Mouse (Mus musculus): ENCODE measurements around the gene Nlk. TPM values are rescaled to one million over a fixed set of nuclear protein-coding genes. Genes with fewer than 3 reads are reported as not detected.

Nlk gene
- polyA plus RNA-seq, 1 experiment = 9.8 TPM

- WGBS = 57% methylated on average over 6 of the region's 6 CpGs
Measured at GRCm38 (mm10) chr11:78566775-78567174, 130.4 kb downstream of the Nlk start.

GRCm38 (mm10) chr11:78560447-78560846 lies 136.7 kb downstream of the Nlk start:
- Histone ChIP-seq H3K27me3 (ENCODE audit: control insufficient read depth, insufficient read depth, low read length) (no peaks in the 10 kb centered on the region), H3K4me3 (ENCODE audit: low read depth, low read length) (no peak overlapping the region), H3K4me1 (ENCODE audit: control insufficient read depth, insufficient read depth, insufficient read length, low read length) (peaks cover 12% of the 10 kb centered on the region; the same call in 1 of the 2 replicates), H3K36me3 (ENCODE audit: control insufficient read depth, insufficient read depth, low read length) (no peaks in the 10 kb centered on the region; the same call in 1 of the 2 replicates), H3K27ac (ENCODE audit: insufficient read depth, low read depth, low read length) (no peak overlapping the region)
- 10% methylated on average over 4 of the region's 4 CpGs for WGBS
- TF ChIP-seq POLR2A (IDR thresholded peaks at IDR 0.05; ENCODE audit: low read depth, low read length) (no peak), CTCF (IDR thresholded peaks at IDR 0.05; ENCODE audit: extremely low read depth, insufficient read length, insufficient replicate concordance, low read depth, low read length) (peak; percentile 73; the same call in 1 of the 2 replicates)

More at GRCm38 (mm10) chr11:78566775-78567174, 130.4 kb downstream of the Nlk start:
- Histone ChIP-seq H3K4me1 (ENCODE audit: control insufficient read depth, insufficient read depth, insufficient read length, low read length) (no peaks in the 10 kb centered on the region), H3K27me3 (ENCODE audit: control insufficient read depth, insufficient read depth, low read length) (no peaks in the 10 kb centered on the region), H3K36me3 (ENCODE audit: control insufficient read depth, insufficient read depth, low read length) (peaks cover 10% of the 10 kb centered on the region; the same call in 1 of the 2 replicates), H3K27ac (ENCODE audit: insufficient read depth, low read depth, low read length) (no peak overlapping the region), H3K4me3 (ENCODE audit: low read depth, low read length) (no peak overlapping the region)
- TF ChIP-seq CTCF (IDR thresholded peaks at IDR 0.05; ENCODE audit: extremely low read depth, insufficient read length, insufficient replicate concordance, low read depth, low read length) = no peak
- TF ChIP-seq POLR2A (IDR thresholded peaks at IDR 0.05; ENCODE audit: low read depth, low read length) = no peak

DNA sequence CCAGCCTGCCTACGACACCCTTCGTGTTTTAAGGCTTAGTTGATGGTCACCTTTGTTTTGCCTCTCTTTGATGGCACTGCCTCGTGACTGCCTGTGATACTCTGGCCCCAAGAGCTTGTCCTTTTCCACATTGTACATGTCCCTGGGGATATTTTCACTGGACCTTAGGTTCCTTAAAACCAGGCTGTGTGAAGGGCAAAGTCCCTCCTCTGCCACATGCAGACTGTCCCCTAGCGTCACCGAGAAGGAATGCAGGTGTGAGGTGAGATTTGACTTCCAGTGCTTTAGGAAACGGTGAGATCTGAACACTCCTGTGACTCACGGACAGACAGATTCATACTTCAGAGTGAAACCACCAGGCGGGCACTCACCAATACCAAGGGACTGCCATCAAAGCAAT lies 139.9 kb downstream of the Nlk start:
- no peaks in the 10 kb centered on the region for H3K27me3 ChIP-seq (ENCODE audit: control insufficient read depth, insufficient read depth, low read length)
- no peaks in the 10 kb centered on the region for H3K36me3 ChIP-seq (ENCODE audit: control insufficient read depth, insufficient read depth, low read length)
- 26% methylated on average over 8 of the region's 8 CpGs for WGBS
- no peak overlapping the region for H3K4me3 ChIP-seq (ENCODE audit: low read depth, low read length)
- TF ChIP-seq POLR2A (IDR thresholded peaks at IDR 0.05; ENCODE audit: low read depth, low read length) (no peak), CTCF (IDR thresholded peaks at IDR 0.05; ENCODE audit: extremely low read depth, insufficient read length, insufficient replicate concordance, low read depth, low read length) (peak; percentile 56; the same call in 1 of the 2 replicates)
- H3K27ac ChIP-seq (ENCODE audit: insufficient read depth, low read depth, low read length) = no peak overlapping the region
- peaks cover 21% of the 10 kb centered on the region; the same call in 1 of the 2 replicates for H3K4me1 ChIP-seq (ENCODE audit: control insufficient read depth, insufficient read depth, insufficient read length, low read length)

DNA sequence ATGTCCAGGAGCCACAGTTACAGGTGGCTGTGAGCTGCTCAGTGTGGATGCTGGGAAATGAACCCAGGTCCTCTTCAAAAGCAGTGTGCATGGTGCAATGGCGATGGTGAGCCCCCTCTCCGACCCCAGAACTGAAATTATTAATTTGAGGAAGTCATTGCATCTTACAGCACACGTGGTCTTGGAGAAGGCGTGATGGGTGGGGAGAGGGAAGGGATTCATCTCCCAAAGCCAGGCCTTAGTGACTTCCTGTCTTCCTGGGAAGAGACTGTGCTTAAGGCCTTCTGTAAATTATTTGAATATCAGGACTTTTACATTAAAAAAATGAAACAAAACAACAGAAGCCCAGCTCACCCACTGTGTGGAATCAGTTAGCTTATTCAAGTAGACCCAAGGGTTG lies 141.1 kb downstream of the Nlk start:
- H3K4me1 ChIP-seq (ENCODE audit: control insufficient read depth, insufficient read depth, insufficient read length, low read length) = peaks cover 32% of the 10 kb centered on the region; the same call in 1 of the 2 replicates
- 16% methylated on average over 4 of the region's 4 CpGs for WGBS
- peak overlapping the region; percentile 46; the same call in 1 of the 2 replicates for H3K27ac ChIP-seq (ENCODE audit: insufficient read depth, low read depth, low read length)
- no peak overlapping the region for H3K4me3 ChIP-seq (ENCODE audit: low read depth, low read length)
- H3K27me3 ChIP-seq (ENCODE audit: control insufficient read depth, insufficient read depth, low read length) = no peaks in the 10 kb centered on the region
- H3K36me3 ChIP-seq (ENCODE audit: control insufficient read depth, insufficient read depth, low read length) = no peaks in the 10 kb centered on the region
- TF ChIP-seq POLR2A (IDR thresholded peaks at IDR 0.05; ENCODE audit: low read depth, low read length) (no peak), CTCF (IDR thresholded peaks at IDR 0.05; ENCODE audit: extremely low read depth, insufficient read length, insufficient replicate concordance, low read depth, low read length) (no peak)

DNA sequence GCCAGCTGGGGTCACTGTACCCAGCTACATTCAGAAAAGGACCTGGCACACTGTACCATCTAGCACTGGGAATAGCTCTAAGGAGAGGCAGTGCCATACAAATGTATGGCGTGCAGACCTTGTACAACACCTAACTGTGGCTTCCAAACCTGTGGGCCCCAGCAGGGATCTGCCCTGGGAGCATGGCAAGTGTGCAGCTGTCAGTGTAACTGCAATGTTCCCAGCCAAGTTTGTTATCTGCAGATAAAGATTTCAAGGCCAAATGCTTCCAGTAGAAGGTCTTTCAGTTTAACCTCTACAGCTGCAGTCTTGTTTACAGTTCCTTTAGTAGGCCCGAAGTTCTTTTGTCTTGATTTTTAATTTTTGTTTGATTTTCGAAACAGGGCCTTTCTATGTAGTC lies 141.6 kb downstream of the Nlk start:
- H3K27me3 ChIP-seq (ENCODE audit: control insufficient read depth, insufficient read depth, low read length) = no peaks in the 10 kb centered on the region
- H3K4me3 ChIP-seq (ENCODE audit: low read depth, low read length) = no peak overlapping the region
- TF ChIP-seq POLR2A (IDR thresholded peaks at IDR 0.05; ENCODE audit: low read depth, low read length) (no peak), CTCF (IDR thresholded peaks at IDR 0.05; ENCODE audit: extremely low read depth, insufficient read length, insufficient replicate concordance, low read depth, low read length) (no peak)
- H3K4me1 ChIP-seq (ENCODE audit: control insufficient read depth, insufficient read depth, insufficient read length, low read length) = peaks cover 33% of the 10 kb centered on the region; the same call in 1 of the 2 replicates
- peak overlapping the region; percentile 74 for H3K27ac ChIP-seq (ENCODE audit: insufficient read depth, low read depth, low read length)
- no peaks in the 10 kb centered on the region for H3K36me3 ChIP-seq (ENCODE audit: control insufficient read depth, insufficient read depth, low read length)
- WGBS = 19% methylated on average over 3 of the region's 3 CpGs

- Histone ChIP-seq H3K27me3 (ENCODE audit: control insufficient read depth, insufficient read depth, low read length) (no peaks in the 10 kb centered on the region), H3K4me1 (ENCODE audit: control insufficient read depth, insufficient read depth, insufficient read length, low read length) (peaks cover 34% of the 10 kb centered on the region; the same call in 1 of the 2 replicates), H3K4me3 (ENCODE audit: low read depth, low read length) (peak overlapping the region; percentile 80), H3K27ac (ENCODE audit: insufficient read depth, low read depth, low read length) (peak overlapping the region; percentile 18; the same call in 1 of the 2 replicates), H3K36me3 (ENCODE audit: control insufficient read depth, insufficient read depth, low read length) (no peaks in the 10 kb centered on the region)
- no peak for TF ChIP-seq POLR2A (IDR thresholded peaks at IDR 0.05; ENCODE audit: low read depth, low read length)
- no peak for TF ChIP-seq CTCF (IDR thresholded peaks at IDR 0.05; ENCODE audit: extremely low read depth, insufficient read length, insufficient replicate concordance, low read depth, low read length)
- 23% methylated on average over 6 of the region's 6 CpGs for WGBS
Measured at GRCm38 (mm10) chr11:78551059-78551398, 146.1 kb downstream of the Nlk start.

DNA sequence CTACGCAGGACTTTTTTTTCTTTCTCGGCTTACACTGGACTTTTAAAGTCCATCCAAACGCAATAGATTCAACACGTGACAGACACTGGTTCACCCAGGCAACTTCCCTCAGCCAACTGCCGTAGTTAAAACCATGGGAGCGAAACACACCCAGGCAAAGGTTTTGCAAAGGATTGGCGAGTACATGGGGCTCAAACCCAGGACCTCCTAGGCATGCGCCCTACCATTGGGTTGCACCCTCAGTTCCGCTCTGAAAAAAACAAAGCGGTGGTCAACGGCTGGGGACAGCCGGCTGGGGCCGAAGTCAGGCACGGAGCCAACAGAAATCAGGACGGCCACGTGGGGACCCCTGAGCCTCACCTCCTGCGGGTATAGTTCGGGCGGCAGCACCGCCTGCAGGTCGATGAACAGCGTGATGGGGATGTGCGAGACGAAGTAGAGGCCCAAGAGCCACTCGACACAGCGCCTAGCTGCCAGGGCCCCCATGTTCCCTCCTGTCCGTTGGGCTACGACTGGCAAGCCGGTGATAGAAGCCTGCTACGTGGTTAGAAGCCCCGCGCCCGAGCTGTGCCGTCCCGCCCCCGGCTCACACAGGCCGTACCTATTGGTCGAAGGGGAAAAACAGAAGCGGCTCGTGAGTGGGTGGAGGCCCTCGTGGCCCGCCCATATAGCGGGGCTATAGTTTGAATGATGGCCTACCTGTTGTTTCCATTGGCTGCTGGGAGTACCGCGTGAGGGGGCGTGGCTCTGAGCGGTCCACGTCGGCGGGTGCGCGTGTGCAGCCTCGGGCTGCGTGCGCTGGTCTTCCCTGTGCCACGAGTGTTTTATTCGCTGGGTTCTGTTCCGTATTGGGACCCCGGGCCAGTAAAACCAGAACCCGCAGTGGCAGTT lies 146.8 kb downstream of the Nlk start, which contains the start of gene Tmem97:
Gene Tmem97 (minus strand): TSS at position 610 of the 891 bp plus-strand sequence.
- Histone ChIP-seq H3K27ac (ENCODE audit: insufficient read depth, low read depth, low read length) (peak within 1 kb of the TSS; percentile 63), H3K4me3 (ENCODE audit: low read depth, low read length) (peak within 1 kb of the TSS; percentile 80), H3K27me3 (ENCODE audit: control insufficient read depth, insufficient read depth, low read length) (no peaks in the 10 kb centered on the region), H3K4me1 (ENCODE audit: control insufficient read depth, insufficient read depth, insufficient read length, low read length) (peaks cover 30% of the 10 kb centered on the region; the same call in 1 of the 2 replicates), H3K36me3 (ENCODE audit: control insufficient read depth, insufficient read depth, low read length) (no peaks in the 10 kb centered on the region)
- WGBS = under 1% methylated on average over 60 of the region's 60 CpGs
- TF ChIP-seq CTCF (IDR thresholded peaks at IDR 0.05; ENCODE audit: extremely low read depth, insufficient read length, insufficient replicate concordance, low read depth, low read length) (peak; percentile 17; the same call in 1 of the 2 replicates), POLR2A (IDR thresholded peaks at IDR 0.05; ENCODE audit: low read depth, low read length) (peak; percentile 64)
